Mouse (Mus musculus): ENCODE measurements around the gene Ttc5.

DNA sequence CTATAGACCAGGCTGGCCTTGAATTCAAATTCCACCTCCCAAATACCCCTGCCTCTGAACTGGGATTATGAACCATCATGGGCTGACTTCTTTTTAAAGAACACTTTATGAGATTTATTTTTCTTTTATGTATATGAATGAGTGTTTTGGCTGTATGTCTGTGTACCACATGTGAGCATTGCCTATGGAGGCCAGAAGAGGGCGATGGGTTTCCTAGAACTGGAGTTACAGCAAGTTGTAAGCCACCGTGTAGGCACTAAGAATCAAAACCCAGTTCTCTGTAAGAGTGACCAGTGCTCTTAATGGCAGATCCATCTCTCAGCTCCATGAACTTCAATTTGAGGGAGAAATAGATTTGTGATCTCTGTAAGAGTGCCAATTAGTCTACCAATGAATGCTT lies 37.9 kb upstream of the Ttc5 start:
- no peak for TF ChIP-seq CTCF (IDR thresholded peaks at IDR 0.05; ENCODE audit: low read depth)
- TF ChIP-seq EP300 (IDR thresholded peaks at IDR 0.05; ENCODE audit: low read depth) = no peak

Measured in heart, postnatal 0 days (tissue).